Mouse (Mus musculus) lung, postnatal 0 days (tissue): ENCODE measurements around the gene Safb2. TPM values are rescaled to one million over a fixed set of nuclear protein-coding genes. Genes with fewer than 3 reads are reported as not detected.

Source experiments
- ATAC-seq: fragments of 200-750 bp; cut with Nextera tagmentation; 2 replicates; pipeline ENCODE4 v1.8.0; 2017; ENCODE audit warnings: moderate library complexity
- DNase-seq: peaks from one replicate; pipeline ENCODE4 v3.0.0-alpha.2; 2016; ENCODE audit warnings: low spot score
- H3K27ac ChIP-seq: fragments of 300-500 bp; sonication (generic); 2 replicates; pipeline ENCODE4 v1.5.1; 2014; ENCODE audit warnings: antibody characterized with exemption, mild to moderate bottlenecking, low read length, mixed read lengths
- H3K27me3 ChIP-seq: fragments of 300-500 bp; sonication (generic); replicated peaks from 2 replicates; pipeline ENCODE4 v1.6.1; 2014; ENCODE audit warnings: low read length, mixed read lengths; ENCODE audit not compliant: insufficient read depth
- H3K36me3 ChIP-seq: fragments of 300-500 bp; sonication (generic); 2 replicates; pipeline ENCODE4 v1.6.1; 2014; ENCODE audit warnings: low read length, mixed read lengths; ENCODE audit not compliant: insufficient read depth
- H3K4me1 ChIP-seq: fragments of 300-500 bp; sonication (generic); 2 replicates; pipeline ENCODE4 v1.6.1; 2014; ENCODE audit warnings: antibody characterized with exemption, low read depth, low read length, mixed read lengths; ENCODE audit not compliant: insufficient read depth
- H3K4me2 ChIP-seq: fragments of 300-500 bp; sonication (generic); replicated peaks from 2 replicates; pipeline ENCODE4 v1.6.1; 2014; ENCODE audit warnings: low read depth, mild to moderate bottlenecking, low read length, moderate library complexity, mixed read lengths
- H3K4me3 ChIP-seq: fragments of 300-500 bp; sonication (generic); 2 replicates; pipeline ENCODE4 v1.5.1; 2014; ENCODE audit warnings: low read depth, low read length
- H3K9ac ChIP-seq: fragments of 300-500 bp; sonication (generic); replicated peaks from 2 replicates; pipeline ENCODE4 v1.6.1; 2014; ENCODE audit warnings: low read depth, mild to moderate bottlenecking
- H3K9me3 ChIP-seq: fragments of 300-500 bp; sonication (generic); 2 replicates; pipeline ENCODE4 v1.6.1; 2016; ENCODE audit warnings: low read length, mixed read lengths
- CTCF ChIP-seq: IDR thresholded peaks from 2 replicates; pipeline ENCODE4 v1.5.1; 2016; ENCODE audit warnings: antibody characterized with exemption, mild to moderate bottlenecking
- EP300 ChIP-seq: IDR thresholded peaks from 2 replicates; pipeline ENCODE4 v1.6.1; 2016; ENCODE audit warnings: antibody characterized with exemption, mild to moderate bottlenecking, control low read depth
- WGBS: fragments of 180-500 bp; shearing (Covaris S2); extraction: QIAGEN DNeasy Blood & Tissue Kit; methylation state at CpG from one replicate; pipeline ENCODE4 v1.1.7; 2014; 5-methylcytosine and 5-hydroxymethylcytosine counted together
- polyA plus RNA-seq: library from polyadenylated mRNA; unstranded; fragments of >200 nt; fragmentation: Nextera tagmentation; extraction: Ambion mirVana; gene quantifications from 2 replicates; pipeline ENCODE4 v1.2.1, GENCODE M21; 2015

Safb2 gene
- polyA plus RNA-seq, 1 experiment from 2014 or later = 36.8 TPM

DNA sequence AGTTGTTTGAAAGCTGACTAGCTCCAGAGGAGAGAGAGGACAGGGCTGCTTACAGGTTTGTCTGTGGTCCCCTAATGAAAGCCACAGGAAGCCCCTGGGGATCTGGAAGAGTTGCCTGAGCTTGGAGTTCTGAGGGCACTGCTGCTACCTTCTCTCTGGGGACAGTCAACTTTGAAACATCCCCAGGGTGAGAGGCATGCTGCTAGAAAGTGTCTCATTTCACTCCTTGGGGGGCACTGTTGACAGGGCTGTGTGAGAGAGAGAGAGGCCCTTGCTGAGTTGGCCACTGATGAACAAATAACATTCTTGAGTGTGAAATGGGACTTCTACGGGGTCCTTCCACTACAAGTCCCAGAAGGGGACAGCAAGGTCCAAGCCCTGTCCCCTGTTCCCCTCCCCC is 3.4 kb upstream of the Safb2 start:
- no peak for TF ChIP-seq EP300
- no peak for TF ChIP-seq CTCF
- WGBS = 65% methylated on average over 1 of the region's 1 CpGs
- H3K4me1 ChIP-seq = peaks cover 19% of the 10 kb centered on the region; the same call in 1 of the 2 replicates
- H3K36me3 ChIP-seq = peaks cover 17% of the 10 kb centered on the region; the same call in 1 of the 2 replicates
- no peak for ATAC-seq
- DNase-seq = no peak
- H3K9me3 ChIP-seq = no peaks in the 10 kb centered on the region
- H3K9ac ChIP-seq = no peak overlapping the region
- H3K27ac ChIP-seq = 0 out of 2 replicates have a peak overlapping the region, but pooled peaks have one; percentile 15
- no peak overlapping the region for H3K4me2 ChIP-seq
- H3K4me3 ChIP-seq = no peak overlapping the region
- H3K27me3 ChIP-seq = no peaks in the 10 kb centered on the region

GRCm38 (mm10) chr17:56585171-56585821 is 911 bp upstream of the Safb2 start:
- no peaks in the 10 kb centered on the region for H3K9me3 ChIP-seq
- peaks cover 15% of the 10 kb centered on the region; the same call in 1 of the 2 replicates for H3K36me3 ChIP-seq
- peak overlapping the region; percentile 88 for H3K9ac ChIP-seq
- ATAC-seq = no peak; the same call in 1 of the 2 replicates
- peak overlapping the region; percentile 96 for H3K4me3 ChIP-seq
- peak; percentile 68 for DNase-seq
- H3K27me3 ChIP-seq = no peaks in the 10 kb centered on the region
- peaks cover 26% of the 10 kb centered on the region; the same call in 1 of the 2 replicates for H3K4me1 ChIP-seq
- under 1% methylated on average over 55 of the region's 61 CpGs for WGBS
- H3K27ac ChIP-seq = peak overlapping the region; percentile 94
- no peak for TF ChIP-seq CTCF
- TF ChIP-seq EP300 = no peak
- H3K4me2 ChIP-seq = peak overlapping the region; percentile 62

GRCm38 (mm10) chr17:56583611-56584256 is 651 bp downstream of the Safb2 start:
- peak overlapping the region; percentile 86 for H3K4me3 ChIP-seq
- DNase-seq (peak; percentile 75), ATAC-seq (peak; percentile 1; the same call in 1 of the 2 replicates)
- under 1% methylated on average over 26 of the region's 33 CpGs for WGBS
- peaks cover 26% of the 10 kb centered on the region; the same call in 1 of the 2 replicates for H3K4me1 ChIP-seq
- H3K9me3 ChIP-seq = no peaks in the 10 kb centered on the region
- H3K36me3 ChIP-seq = peaks cover 2% of the 10 kb centered on the region; the same call in 1 of the 2 replicates
- peak overlapping the region; percentile 70 for H3K4me2 ChIP-seq
- peak overlapping the region; percentile 98 for H3K27ac ChIP-seq
- no peak for TF ChIP-seq EP300
- TF ChIP-seq CTCF = no peak
- H3K27me3 ChIP-seq = no peaks in the 10 kb centered on the region
- peak overlapping the region; percentile 91 for H3K9ac ChIP-seq

- Histone ChIP-seq H3K4me1 (peaks cover 26% of the 10 kb centered on the region; the same call in 1 of the 2 replicates), H3K36me3 (peaks cover 7% of the 10 kb centered on the region), H3K4me2 (peak overlapping the region; percentile 70), H3K27me3 (no peaks in the 10 kb centered on the region), H3K27ac (0 out of 2 replicates have a peak overlapping the region, but pooled peaks have one; percentile 98), H3K9ac (0 out of 2 replicates have a peak overlapping the region, but pooled peaks have one; percentile 12), H3K9me3 (no peaks in the 10 kb centered on the region), H3K4me3 (peak overlapping the region; percentile 86)
- no peak for DNase-seq
- WGBS = 77% methylated on average over 1 of the region's 1 CpGs
- ATAC-seq = no peak
- TF ChIP-seq EP300 = no peak
Measured at GRCm38 (mm10) chr17:56583071-56583470, 1.3 kb downstream of the Safb2 start.

GRCm38 (mm10) chr17:56572939-56573338 is 11.4 kb downstream of the Safb2 start:
- WGBS = 90% methylated on average over 3 of the region's 3 CpGs

GRCm38 (mm10) chr17:56572154-56572553 is 12.2 kb downstream of the Safb2 start:
- TF ChIP-seq EP300 = no peak
- no peak for TF ChIP-seq CTCF
- Histone ChIP-seq H3K36me3 (peaks cover 56% of the 10 kb centered on the region), H3K9ac (no peak overlapping the region), H3K27me3 (no peaks in the 10 kb centered on the region), H3K9me3 (no peaks in the 10 kb centered on the region), H3K4me3 (no peak overlapping the region), H3K4me2 (no peak overlapping the region), H3K27ac (no peak overlapping the region), H3K4me1 (no peaks in the 10 kb centered on the region)
- 45% methylated on average over 1 of the region's 1 CpGs for WGBS
- DNase-seq = no peak
- ATAC-seq = no peak

More at GRCm38 (mm10) chr17:56572939-56573338, 11.4 kb downstream of the Safb2 start:
- Histone ChIP-seq H3K9ac (no peak overlapping the region), H3K36me3 (peaks cover 55% of the 10 kb centered on the region), H3K4me2 (no peak overlapping the region), H3K4me3 (no peak overlapping the region), H3K9me3 (no peaks in the 10 kb centered on the region), H3K27me3 (no peaks in the 10 kb centered on the region), H3K27ac (no peak overlapping the region), H3K4me1 (no peaks in the 10 kb centered on the region)
- TF ChIP-seq CTCF = no peak
- no peak for TF ChIP-seq EP300
- ATAC-seq = no peak
- DNase-seq = no peak
